Mouse (Mus musculus) lung, postnatal 14 days (tissue): ENCODE measurements at regions not wholly inside any gene's neighbourhood (a gene's known extent, or its start where the extent isn't known, plus 50 kb on each side); places are given as distances from the start of the nearest gene placed in this dataset.

Experiments used
- DNase-seq: peaks from one replicate; pipeline ENCODE4 v3.0.0; 2021

- DNase-seq, result peak; percentile 5
Observed at GRCm38 (mm10) chr8:24284966-24285365, 440.7 kb downstream of the Adam3 start.

GRCm38 (mm10) chr8:24283901-24284405, 441.7 kb downstream of the Adam3 start:
- no peak for DNase-seq

- no peak for DNase-seq
Observed at GRCm38 (mm10) chr8:24280296-24280695, 445.4 kb downstream of the Adam3 start.

- DNase-seq, result no peak
Observed at GRCm38 (mm10) chr8:24278391-24278790, 447.3 kb downstream of the Adam3 start.

- DNase-seq, result no peak
Observed at GRCm38 (mm10) chr8:24261359-24261758, 464.3 kb downstream of the Adam3 start.

GRCm38 (mm10) chr8:24258622-24259021, 467.0 kb downstream of the Adam3 start:
- no peak for DNase-seq

- DNase-seq, result no peak
Observed at GRCm38 (mm10) chr8:24242211-24242610, 483.4 kb downstream of the Adam3 start.

GRCm38 (mm10) chr8:24240211-24240983, 485.3 kb downstream of the Adam3 start:
- DNase-seq, result no peak

- no peak for DNase-seq
Observed at GRCm38 (mm10) chr8:24234981-24235380, 490.7 kb downstream of the Adam3 start.

GRCm38 (mm10) chr8:24228148-24228547, 497.5 kb downstream of the Adam3 start:
- no peak for DNase-seq

- DNase-seq, result no peak
Observed at GRCm38 (mm10) chr8:24227331-24228072, 498.1 kb downstream of the Adam3 start.

GRCm38 (mm10) chr8:24220222-24220621, 505.4 kb downstream of the Adam3 start:
- no peak for DNase-seq

- no peak for DNase-seq
Observed at GRCm38 (mm10) chr8:24216655-24217054, 509.0 kb downstream of the Adam3 start.

- DNase-seq, result no peak
Observed at GRCm38 (mm10) chr8:24215510-24216138, 510.0 kb downstream of the Adam3 start.

GRCm38 (mm10) chr8:24214315-24214714, 511.3 kb downstream of the Adam3 start:
- DNase-seq, result no peak

- no peak for DNase-seq
Observed at GRCm38 (mm10) chr8:24212216-24213200, 513.1 kb downstream of the Adam3 start.

GRCm38 (mm10) chr8:24211091-24211490, 514.6 kb downstream of the Adam3 start:
- no peak for DNase-seq
